Mouse (Mus musculus) megakaryocyte, adult 5-6 weeks (primary cell): Measurements from ENCODE around the gene Ggn. TPM values are rescaled to one million over a fixed set of nuclear protein-coding genes. Genes with fewer than 3 reads are reported as not detected.
"Not testable (repeated sequence)": the region's sequence is repeated elsewhere in the genome, so short reads cannot be mapped to it uniquely, and the experiment has no call there.

Experiments
- ATAC-seq: 2 replicates; pipeline ENCODE4 v1.8.0; 2016; ENCODE audit warnings: mild to moderate bottlenecking, inconsistent platforms; ENCODE audit not compliant: poor library complexity, severe bottlenecking
- total RNA-seq, 2 experiments: library from RNA; stranded (forward) in 1 of 2; stranded (reverse) in 1 of 2; fragments of 153-499, 151-499 nt in 1 of 2; fragments of 221-1000, 200-1000 nt in 1 of 2; gene quantifications; 2 replicates each; pipeline versions ENCODE4 v1.2.3 to v1.2.4; 2015 to 2017

Ggn gene
- total RNA-seq, 2 experiments from 2014 or later = 0.29 to 0.91 TPM

GRCm38 (mm10) chr7:29155838-29156782 lies 13.9 kb upstream of the Ggn start, which contains the start of gene Fam98c:
TSS of gene Fam98c (minus strand) at chr7:29156234.
- ATAC-seq = peak; percentile 89

- ATAC-seq = no peak
Measured at GRCm38 (mm10) chr7:29158264-29158663, 11.7 kb upstream of the Ggn start.

GRCm38 (mm10) chr7:29162294-29162693 lies 7.7 kb upstream of the Ggn start:
- ATAC-seq = no peak

- peak; percentile 69 for ATAC-seq
Measured at GRCm38 (mm10) chr7:29162750-29163525, 7.1 kb upstream of the Ggn start.

- ATAC-seq = no peak
Measured at GRCm38 (mm10) chr7:29167656-29168055, 2.4 kb upstream of the Ggn start.

- no peak for ATAC-seq
Measured at GRCm38 (mm10) chr7:29168121-29168695, 1.8 kb upstream of the Ggn start.

- ATAC-seq = no peak
Measured at GRCm38 (mm10) chr7:29168791-29169230, 1.2 kb upstream of the Ggn start.

- 0 out of 2 replicates have a peak, but pooled peaks have one; percentile 28 for ATAC-seq
Measured at GRCm38 (mm10) chr7:29169231-29170065, 562 bp upstream of the Ggn start.

GRCm38 (mm10) chr7:29170755-29171561 lies 948 bp downstream of the Ggn start:
- peak; percentile 71 for ATAC-seq

GRCm38 (mm10) chr7:29171562-29172097 lies 1.6 kb downstream of the Ggn start:
- ATAC-seq = no peak

- ATAC-seq = no peak
Measured at GRCm38 (mm10) chr7:29172390-29173016, 2.5 kb downstream of the Ggn start.

- no peak for ATAC-seq
Measured at GRCm38 (mm10) chr7:29178106-29178505, 8.1 kb downstream of the Ggn start.

GRCm38 (mm10) chr7:29179323-29179722 lies 9.3 kb downstream of the Ggn start:
- ATAC-seq = peak; percentile 23; the same call in 1 of the 2 replicates

- peak; percentile 97 for ATAC-seq
Measured at GRCm38 (mm10) chr7:29180077-29180853, 10.3 kb downstream of the Ggn start, which contains the start of gene Psmd8. TSS of gene Psmd8 (minus strand) at chr7:29180701.

- no peak for ATAC-seq
Measured at GRCm38 (mm10) chr7:29180854-29181236, 10.8 kb downstream of the Ggn start.

GRCm38 (mm10) chr7:29181323-29181722 lies 11.3 kb downstream of the Ggn start:
- ATAC-seq = not testable (repeated sequence)

GRCm38 (mm10) chr7:29194230-29194629 lies 24.2 kb downstream of the Ggn start:
- ATAC-seq = not testable (repeated sequence)

- ATAC-seq = no peak
Measured at GRCm38 (mm10) chr7:29202577-29202976, 32.6 kb downstream of the Ggn start.
